16 mouse cellular contexts compared by ENCODE assay signal in genomic region chr17:11870546-11870945, GRCm38 (mm10).
DNase-seq lines count a peak whose midpoint lies in the region.
"Had no signal": no experiment of that assay in that cellular context is flagged by ENCODE, and none has a peak within 500 bp of the region (broad histone marks: within the 10 kb centered on the region; RNA-seq: fewer than 3 reads in every experiment).

No protein-coding gene starts in this region.

- H3K4me1 ChIP-seq in heart, embryonic 10.5 days = peaks cover 9% of the 10 kb centered on the region

- peak; percentile 76 for DNase-seq in heart, adult 11 months
- no peak for DNase-seq in heart, postnatal 4 days
- DNase-seq in heart, embryonic 10.5 days (ENCODE audit: low spot score) = peak; percentile 51
- no peak for DNase-seq in heart, postnatal 14 days
- DNase-seq: adrenal gland, adult 2 months; adrenal gland, adult 8-10 months; adrenal gland, postnatal 10 days; adrenal gland, postnatal 14 days; adrenal gland, postnatal 25 days; adrenal gland, postnatal 36 days; B cell, adult 2 months; cerebellum, adult 11 months; cerebellum, adult 11-12 months; cerebellum, adult 18-20 months had no signal

- H3K4me3 ChIP-seq in heart, embryonic 10.5 days = no peak overlapping the region

- no peaks in the 10 kb centered on the region for H3K9me3 ChIP-seq in heart, embryonic 10.5 days
- H3K9me3 ChIP-seq: G1E had no signal

- no peaks in the 10 kb centered on the region for H3K36me3 ChIP-seq in heart, embryonic 10.5 days
- H3K36me3 ChIP-seq: G1E had no signal

- WGBS in heart, embryonic 10.5 days = 87% methylated on average over 10 of the region's 10 CpGs

- intact Hi-C loops in heart, postnatal 14 days (cut with DNase I) = no loop called here

- H3K27me3 ChIP-seq in heart, embryonic 10.5 days (ENCODE audit: insufficient read depth, poor library complexity, severe bottlenecking) = no peaks in the 10 kb centered on the region
- H3K27me3 ChIP-seq: Patski had no signal

- no peak overlapping the region for H3K27ac ChIP-seq in heart, embryonic 10.5 days

Comparison
In these comparisons a context has a peak if more than half of its experiments do, and no peak if none do; other contexts are left out.
1. DNase-seq: peak in heart, adult 11 months (single experiment) and heart, embryonic 10.5 days (single experiment); none in heart, postnatal 4 days (single experiment) and heart, postnatal 14 days (0 of 2).